Mouse (Mus musculus) skeletal muscle tissue, adult 2 months (tissue): ENCODE measurements at regions not wholly inside any gene's neighbourhood (a gene's known extent, or its start where the extent isn't known, plus 50 kb on each side); places are given as distances from the start of the nearest gene placed in this dataset.

Source experiments
- DNase-seq: peaks from one replicate; pipeline ENCODE4 v3.0.0-alpha.2; 2012; ENCODE audit warnings: low read depth, low spot score

- no peak for DNase-seq
Observed at GRCm38 (mm10) chr5:42620698-42621097, 552.9 kb downstream of the Gm16223 start.

- DNase-seq, result no peak
Observed at GRCm38 (mm10) chr5:42636162-42636823, 568.5 kb downstream of the Gm16223 start.

- DNase-seq, result no peak
Observed at GRCm38 (mm10) chr5:42656460-42656859, 576.5 kb upstream of the Cpeb2 start.

GRCm38 (mm10) chr5:42659994-42660393 is 573.0 kb upstream of the Cpeb2 start:
- DNase-seq, result no peak

- no peak for DNase-seq
Observed at GRCm38 (mm10) chr5:42679617-42680016, 553.4 kb upstream of the Cpeb2 start.

- DNase-seq, result peak; percentile 7
Observed at GRCm38 (mm10) chr5:42685356-42686057, 547.5 kb upstream of the Cpeb2 start.

GRCm38 (mm10) chr5:42687176-42687575 is 545.8 kb upstream of the Cpeb2 start:
- DNase-seq, result peak; percentile 6
